Mouse (Mus musculus): ENCODE results near the gene Slc48a1.
A peak's percentile ranks its signal among the peaks of the same experiment; 100 is the strongest.

The Slc48a1 gene

DNA sequence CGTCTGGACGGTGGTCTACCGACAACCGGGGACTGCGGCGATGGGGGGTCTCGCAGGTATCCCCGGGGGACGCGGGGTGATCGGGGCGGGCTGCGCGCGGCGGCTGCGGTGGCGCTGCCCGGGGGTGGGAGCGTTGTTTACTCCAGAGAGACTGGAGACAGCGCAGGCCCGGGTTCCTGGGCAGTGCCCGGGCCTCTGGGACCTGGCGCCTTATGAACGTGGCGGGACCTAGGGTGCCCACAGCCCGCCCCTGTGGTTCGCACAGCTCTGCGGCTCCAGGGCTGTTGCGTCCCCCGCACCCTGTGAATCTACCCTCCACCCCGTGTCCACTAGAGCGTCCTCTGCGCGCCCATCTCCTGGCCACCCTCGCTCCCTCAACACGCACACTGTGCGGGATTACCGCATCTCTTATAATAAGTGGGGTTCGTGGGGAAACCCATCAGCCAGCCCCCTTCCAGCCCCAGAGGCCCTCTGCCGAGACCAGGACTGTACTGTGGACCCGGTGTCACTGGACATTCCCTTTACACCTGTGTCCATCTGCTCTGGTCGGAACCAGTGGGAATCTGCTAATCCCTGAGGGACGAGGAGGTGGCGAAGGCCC, 6.3 kb downstream of the Slc48a1 start:
- no peak for TF ChIP-seq GATA4 (IDR thresholded peaks at IDR 0.05; ENCODE audit: insufficient replicate concordance, low read length)

DNA sequence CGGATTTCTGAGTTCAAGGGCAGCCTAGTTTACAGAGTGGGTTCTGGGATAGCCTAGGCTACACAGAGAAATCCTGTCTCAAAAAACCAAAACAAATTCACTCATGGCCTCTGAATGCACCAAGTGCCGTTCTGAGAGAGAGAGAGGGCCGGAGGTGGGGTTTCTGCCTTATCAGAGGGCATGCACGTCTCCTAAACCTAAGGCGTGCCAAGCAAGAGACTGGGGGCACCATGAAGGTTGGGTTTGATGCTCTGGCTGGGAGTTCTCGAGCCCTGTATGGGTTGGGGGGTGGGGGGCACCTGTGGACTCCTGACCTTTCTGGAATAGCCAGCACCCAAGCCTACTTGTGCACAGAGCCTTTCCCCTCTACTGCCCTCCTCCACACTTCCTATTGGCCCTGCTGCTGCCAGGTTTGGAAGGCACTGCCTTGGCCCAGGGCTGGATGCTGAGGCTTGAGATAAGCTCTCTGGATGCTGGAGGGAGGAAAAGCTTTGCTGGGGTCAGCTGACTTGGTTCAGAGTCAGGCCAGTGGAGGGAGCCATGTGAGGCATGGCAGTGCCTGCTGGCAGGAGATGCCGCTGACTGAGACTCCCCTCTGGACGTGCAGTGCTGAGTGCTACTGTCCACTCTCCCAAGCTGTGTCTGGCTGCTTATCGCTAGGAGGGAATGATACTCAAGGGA, 7.6 kb downstream of the Slc48a1 start:
- no peak; the same call in 1 of the 2 replicates for TF ChIP-seq GATA4 (IDR thresholded peaks at IDR 0.05; ENCODE audit: insufficient replicate concordance, low read length)

DNA sequence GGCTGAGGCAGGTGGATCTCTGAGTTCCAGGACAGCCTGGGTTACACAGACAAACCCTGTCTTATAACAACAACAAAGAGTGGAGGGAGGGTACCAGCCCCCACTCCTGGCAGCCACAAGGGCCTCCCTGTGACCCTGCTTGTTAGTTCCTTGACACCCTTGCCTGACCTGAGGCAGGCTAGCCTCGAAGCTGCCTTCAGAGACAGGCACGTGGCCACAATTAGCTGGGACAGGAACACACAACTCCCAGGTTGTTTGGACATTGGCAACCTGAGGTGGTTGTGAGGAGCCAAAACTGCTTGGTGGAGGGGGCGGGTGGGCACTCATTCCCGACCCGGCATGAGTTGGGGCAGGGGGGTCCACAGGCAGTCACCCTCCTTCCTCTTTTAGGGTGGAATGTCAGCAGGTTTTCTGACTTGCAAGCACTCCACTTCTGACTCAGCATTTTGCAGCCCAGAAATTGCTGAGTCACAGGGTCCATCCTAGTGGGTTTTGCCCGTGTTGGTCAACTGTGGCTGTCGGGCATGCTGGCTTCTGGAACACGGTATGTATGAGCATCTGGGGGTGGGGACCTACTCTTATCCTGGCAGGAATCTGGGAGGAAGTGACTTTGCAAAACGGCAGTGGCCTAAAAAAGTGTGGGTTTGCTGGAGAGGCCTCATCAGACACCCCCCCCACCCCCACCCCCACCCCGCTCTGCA, 8.2 kb downstream of the Slc48a1 start:
- no peak for TF ChIP-seq GATA4 (IDR thresholded peaks at IDR 0.05; ENCODE audit: insufficient replicate concordance, low read length)

DNA sequence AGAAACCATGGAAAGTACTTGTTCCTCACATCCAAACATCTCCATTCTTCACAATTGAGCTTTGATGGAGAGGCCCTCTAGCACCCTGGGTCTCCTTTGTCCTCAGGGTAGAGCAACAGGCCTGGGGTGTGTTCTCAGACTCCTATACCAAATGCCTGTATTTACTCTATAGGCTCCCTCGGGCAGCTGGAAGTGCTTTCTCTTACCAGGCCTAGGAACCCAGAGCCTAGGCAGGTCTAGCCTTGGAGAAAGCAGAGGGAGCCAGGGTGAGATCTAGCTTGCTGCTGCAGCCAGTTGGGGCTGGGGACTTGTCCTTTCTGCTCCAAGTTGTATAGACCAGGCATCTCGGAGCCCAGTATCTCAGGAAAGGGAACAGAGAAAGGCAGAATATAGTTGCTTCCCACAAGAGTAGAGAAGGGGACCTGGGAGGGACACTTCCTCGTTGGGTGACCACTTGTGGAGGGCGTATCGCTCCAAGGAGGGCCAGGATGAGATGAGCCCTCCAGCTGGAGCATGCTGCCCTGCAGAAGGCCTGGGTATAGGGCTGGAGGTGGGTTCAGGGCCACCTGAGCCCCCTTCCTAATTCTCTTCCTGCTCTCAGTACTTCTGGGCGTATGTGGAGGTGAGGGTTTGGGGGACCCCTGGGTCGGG, 9.0 kb downstream of the Slc48a1 start:
- TF ChIP-seq GATA4 (IDR thresholded peaks at IDR 0.05; ENCODE audit: insufficient replicate concordance, low read length), result no peak

DNA sequence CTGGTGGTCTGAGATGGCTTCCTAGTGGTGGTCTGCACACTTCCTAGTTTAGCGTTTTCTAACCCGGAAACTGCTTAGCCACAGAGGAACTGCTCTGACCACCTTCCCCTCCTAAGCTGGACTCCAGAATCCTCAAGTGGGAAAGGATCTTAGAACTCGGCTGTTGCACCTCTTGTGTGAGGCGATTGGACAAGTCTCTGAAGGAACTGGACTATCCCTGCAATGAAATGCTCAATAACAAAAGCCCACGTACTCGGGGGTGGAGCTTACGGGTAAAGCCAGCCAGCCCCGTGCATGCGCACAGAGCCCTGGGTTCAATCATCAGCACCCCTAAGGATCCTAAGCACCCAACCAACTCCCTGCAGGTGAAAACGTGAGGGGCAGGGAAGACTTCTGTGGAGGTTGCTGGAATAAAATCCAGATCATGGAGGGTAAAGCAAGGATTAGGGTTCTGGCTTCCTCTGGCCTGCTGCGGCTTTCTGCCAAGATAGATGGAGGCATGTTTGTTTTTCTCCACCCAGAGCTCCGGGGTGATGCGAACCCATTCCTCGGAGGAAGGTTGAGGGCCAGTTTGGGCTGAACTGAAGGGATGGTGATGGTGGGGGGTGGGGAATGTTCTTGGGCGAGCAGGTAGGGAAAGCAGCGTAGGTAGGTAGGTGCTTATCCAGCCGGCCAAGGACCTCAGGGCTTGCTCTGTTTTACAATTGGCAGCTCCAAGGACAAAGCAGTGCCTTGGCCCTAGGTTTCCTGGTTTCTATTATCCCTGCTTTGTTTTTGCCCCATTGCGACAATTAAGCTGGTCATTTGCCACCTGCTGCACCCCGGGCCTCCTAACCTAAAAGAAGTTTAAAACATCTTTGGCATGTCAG, 9.7 kb downstream of the Slc48a1 start:
- no peak for TF ChIP-seq GATA4 (IDR thresholded peaks at IDR 0.05; ENCODE audit: insufficient replicate concordance, low read length)

DNA sequence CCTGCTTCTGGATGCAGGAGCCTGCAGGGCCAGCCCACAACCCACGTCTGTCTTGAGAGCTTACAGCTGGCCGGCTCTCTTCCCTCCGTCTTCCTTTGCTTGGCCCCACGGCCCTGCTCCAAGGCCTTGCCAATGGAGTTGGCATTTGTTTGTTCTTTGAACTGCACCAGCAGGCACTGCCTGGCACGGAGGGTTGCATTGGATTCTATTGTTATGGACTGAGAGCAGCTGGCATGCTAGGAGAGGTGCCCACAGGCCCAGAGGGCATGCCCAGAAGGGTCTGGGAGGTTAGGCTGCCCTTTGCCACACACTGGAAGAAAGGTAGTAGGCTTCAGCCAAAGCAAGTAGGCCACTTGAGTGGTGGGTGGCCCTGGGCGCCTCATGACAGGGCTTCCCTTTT, 10.5 kb downstream of the Slc48a1 start:
- no peak for TF ChIP-seq GATA4 (IDR thresholded peaks at IDR 0.05; ENCODE audit: insufficient replicate concordance, low read length)

DNA sequence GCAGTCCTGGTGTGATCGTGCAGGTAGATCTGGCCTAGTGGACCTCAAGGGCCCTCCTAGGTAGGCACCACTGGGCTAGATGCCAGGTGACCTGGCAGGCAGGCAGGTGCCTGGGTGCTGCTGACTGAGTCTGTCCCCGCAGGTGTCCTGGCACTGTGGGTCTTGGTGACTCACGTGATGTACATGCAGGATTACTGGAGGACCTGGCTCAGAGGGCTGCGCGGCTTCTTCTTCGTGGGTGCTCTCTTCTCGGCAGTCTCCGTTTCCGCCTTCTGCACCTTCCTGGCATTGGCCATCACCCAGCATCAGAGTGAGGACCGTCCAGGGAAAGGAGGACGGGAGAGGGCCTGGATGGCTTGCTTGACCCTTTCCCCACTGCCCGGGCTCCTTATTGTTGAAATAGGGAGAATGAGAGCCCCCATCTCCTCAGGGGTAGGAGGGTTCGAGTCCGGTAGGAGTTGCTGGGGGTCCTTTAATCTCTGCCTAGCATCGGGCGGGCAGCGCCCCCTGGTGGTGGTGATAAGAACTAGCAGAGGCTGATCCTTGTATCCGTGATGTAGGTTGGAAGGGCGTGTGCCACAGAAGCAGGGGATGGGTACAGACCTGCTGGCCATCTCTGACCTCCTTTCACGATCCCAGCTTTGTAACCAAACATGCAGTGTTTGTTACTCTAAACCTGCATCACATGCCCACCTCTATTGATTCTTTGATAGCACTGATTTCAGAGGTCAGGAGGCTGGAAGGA, 11.6 kb downstream of the Slc48a1 start:
- TF ChIP-seq GATA4 (IDR thresholded peaks at IDR 0.05; ENCODE audit: insufficient replicate concordance, low read length), result peak; percentile 54; the same call in 1 of the 2 replicates

DNA sequence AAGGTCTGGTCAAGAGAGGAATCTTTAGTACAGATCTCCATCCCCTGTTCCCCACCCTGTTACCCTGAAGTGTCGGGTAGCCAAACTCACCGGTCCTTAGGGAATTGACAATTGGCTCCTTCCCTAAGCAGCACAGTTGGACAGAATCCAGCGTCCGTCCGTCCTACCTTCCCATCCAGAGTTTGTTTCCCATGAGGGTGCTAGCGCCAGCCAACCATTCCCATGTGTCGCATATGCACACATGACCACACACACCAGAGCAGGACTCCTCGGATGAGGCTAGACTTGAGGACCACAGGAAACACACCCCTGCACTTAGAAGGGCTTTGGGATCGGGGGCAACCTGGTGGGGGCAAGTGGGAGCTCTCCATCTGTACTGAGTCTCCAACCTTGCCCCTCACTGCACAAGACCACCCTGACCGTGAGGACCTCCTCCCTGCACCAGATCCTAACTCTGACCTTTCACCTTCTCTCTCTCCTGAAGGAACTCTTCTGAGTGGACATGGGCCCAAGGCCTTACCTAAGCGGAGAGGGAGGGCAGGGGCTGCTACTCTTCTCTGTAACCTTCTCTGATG, 12.9 kb downstream of the Slc48a1 start:
- no peak for TF ChIP-seq GATA4 (IDR thresholded peaks at IDR 0.05; ENCODE audit: insufficient replicate concordance, low read length)

DNA sequence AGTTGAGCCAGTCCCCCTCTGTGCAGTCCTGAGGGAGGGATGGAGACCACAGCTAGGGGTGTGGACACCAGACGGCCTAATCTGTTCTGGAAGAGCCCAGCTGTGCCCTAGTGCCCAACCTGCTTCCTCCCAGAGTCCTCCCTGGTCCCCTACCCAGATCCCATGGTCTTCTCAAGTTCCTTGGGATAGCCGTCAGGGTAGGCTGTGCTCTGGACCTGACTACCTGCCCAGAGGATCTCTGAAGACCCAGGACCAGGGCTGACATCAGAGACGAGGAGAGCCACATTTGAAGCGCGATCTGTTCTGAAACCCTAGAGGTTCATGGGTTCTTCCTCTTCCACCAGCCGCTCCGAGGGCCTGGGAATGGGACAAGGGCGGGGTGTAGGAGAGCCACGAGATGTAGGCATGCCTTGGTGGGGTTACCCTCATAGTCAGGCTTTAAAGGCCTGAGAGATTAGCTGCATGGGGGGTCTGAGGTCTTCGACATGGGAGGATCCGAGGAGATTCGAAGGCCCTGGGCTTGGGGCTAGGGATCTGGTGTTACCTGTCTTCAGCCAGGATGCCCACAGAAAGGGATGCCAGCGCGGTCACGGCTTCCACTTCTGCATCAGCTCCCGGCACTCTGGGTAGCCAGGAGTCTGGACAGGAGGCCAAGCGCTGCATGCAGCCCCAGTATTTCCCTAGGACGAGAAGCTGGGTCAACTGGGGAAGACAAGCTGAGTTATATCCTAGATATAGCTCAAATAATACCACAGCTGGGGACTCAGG, 15.2 kb downstream of the Slc48a1 start:
- no peak for TF ChIP-seq GATA4 (IDR thresholded peaks at IDR 0.05; ENCODE audit: insufficient replicate concordance, low read length)

DNA sequence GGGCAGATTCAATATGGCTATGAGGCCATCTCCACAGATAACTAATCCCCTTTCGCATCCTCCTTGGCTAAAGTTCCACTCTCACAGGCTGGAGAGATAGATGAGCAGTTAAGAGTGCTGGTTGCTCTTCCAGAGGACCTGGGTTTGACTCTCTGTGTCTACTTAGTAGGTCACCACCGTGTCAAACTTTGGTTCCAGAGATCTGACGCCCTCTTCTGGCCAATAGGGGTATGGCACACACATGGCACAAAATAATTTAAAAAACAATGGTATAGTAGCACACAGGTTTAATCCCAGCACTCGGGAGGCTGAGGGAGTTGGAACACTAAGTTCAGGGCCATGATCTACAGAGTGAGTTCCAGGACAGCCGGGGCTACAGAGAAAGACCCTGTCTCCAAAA, 15.9 kb downstream of the Slc48a1 start:
- no peak for TF ChIP-seq GATA4 (IDR thresholded peaks at IDR 0.05; ENCODE audit: insufficient replicate concordance, low read length)

DNA sequence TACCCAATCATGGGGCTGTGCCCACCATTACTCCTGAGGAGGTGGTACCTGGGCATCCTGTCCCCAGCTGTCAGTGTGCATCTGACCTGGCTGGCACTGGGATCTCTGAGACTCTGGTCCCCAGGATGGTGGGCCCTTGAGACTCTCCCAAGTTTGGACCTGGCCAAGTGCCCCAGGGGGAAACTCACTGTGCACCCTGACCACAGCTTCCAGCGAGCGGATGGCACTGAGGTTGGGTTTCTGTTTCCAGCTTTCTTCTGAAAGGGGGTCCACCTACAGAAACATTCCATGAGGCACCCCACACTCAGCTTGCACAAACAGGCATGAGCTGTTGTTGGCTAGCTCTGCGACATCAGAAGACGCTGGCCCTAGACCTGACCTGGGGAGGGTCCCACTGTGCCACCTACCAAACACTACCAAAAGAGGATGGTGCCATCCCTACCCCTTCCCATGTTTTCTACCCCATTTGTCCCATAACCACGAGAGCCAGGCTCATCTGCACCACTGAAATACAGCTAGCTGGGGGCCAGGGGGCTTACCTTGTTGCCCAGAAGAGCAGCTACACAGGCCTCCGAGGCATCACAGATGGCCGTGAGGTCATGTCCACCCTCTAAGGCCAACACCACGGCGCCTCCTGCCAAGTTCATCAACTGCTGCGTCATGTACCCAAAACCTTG, 17.4 kb downstream of the Slc48a1 start:
- TF ChIP-seq GATA4 (IDR thresholded peaks at IDR 0.05; ENCODE audit: insufficient replicate concordance, low read length), result no peak

DNA sequence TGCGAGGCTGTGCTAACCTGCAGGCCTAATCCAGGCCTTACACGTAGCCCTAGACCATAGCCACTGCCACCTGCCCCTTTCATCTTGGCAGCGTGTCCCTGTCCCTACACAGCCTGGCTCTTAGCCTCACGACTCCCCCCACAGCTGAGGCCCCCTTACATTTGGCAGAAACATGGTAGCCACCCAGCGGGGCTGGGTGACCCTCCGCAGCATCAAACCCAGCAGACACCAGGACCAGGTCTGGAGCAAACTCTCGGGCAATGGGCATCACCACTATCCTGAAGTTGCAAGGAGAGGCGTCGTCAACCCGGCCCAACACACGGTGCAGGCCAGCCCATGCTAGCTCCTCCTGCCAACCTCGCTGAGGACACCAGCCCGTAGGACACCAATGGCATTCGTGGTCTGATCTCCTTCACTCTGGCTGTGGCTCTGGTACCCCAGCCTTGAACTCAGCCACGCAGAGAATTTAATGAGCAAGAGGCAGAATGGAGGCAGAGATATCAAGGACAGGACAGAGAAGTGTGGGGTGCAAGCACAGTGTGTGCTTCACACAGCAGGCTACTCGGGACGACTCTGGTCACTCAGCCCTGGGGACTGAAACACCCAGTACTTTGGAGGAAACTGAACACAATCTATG, 18.5 kb downstream of the Slc48a1 start:
- TF ChIP-seq GATA4 (IDR thresholded peaks at IDR 0.05; ENCODE audit: insufficient replicate concordance, low read length), result no peak
